Mouse (Mus musculus): Measurements from ENCODE around the gene Esp34. TPM values are rescaled to one million over a fixed set of nuclear protein-coding genes. Genes with fewer than 3 reads are reported as not detected.

The Esp34 gene
- polyA plus RNA-seq (2012; rRNA removed): not detected in 2 replicates

GRCm38 (mm10) chr17:38553892-38554291 lies at the start of gene Esp34:
TSS of gene Esp34 (plus strand) at chr17:38554192.
- DNase-seq (ENCODE audit: low read depth): no peak
- no peak for TF ChIP-seq CTCF (IDR thresholded peaks at IDR 0.05; ENCODE audit: borderline replicate concordance, extremely low read depth, insufficient read depth, insufficient read length)
- TF ChIP-seq POLR2A (IDR thresholded peaks at IDR 0.05; ENCODE audit: borderline replicate concordance, extremely low read depth, insufficient read depth, insufficient read length, poor library complexity, severe bottlenecking): no peak

- TF ChIP-seq CTCF (IDR thresholded peaks at IDR 0.05; ENCODE audit: borderline replicate concordance, extremely low read depth, insufficient read depth, insufficient read length) (no peak), POLR2A (IDR thresholded peaks at IDR 0.05; ENCODE audit: borderline replicate concordance, extremely low read depth, insufficient read depth, insufficient read length, poor library complexity, severe bottlenecking) (no peak)
- no peak for DNase-seq (ENCODE audit: low read depth)
Measured at GRCm38 (mm10) chr17:38562527-38562926, 8.5 kb downstream of the Esp34 start.

Other genes with a start within 250 kb of the Esp34 start
- not detected in 2 replicates for gene Olfr137, start 246.6 kb upstream of the Esp34 start, polyA plus RNA-seq (2012; rRNA removed)
- not detected in 2 replicates for gene Olfr136, start 224.4 kb upstream of the Esp34 start, polyA plus RNA-seq (2012; rRNA removed)
- gene Esp36, start 134.0 kb upstream of the Esp34 start, polyA plus RNA-seq (2012; rRNA removed): not detected in 2 replicates
- not detected in 2 replicates for gene Esp31, start 85.3 kb downstream of the Esp34 start, polyA plus RNA-seq (2012; rRNA removed)